Mouse (Mus musculus): ENCODE measurements around the gene Pskh1. TPM values are rescaled to one million over a fixed set of nuclear protein-coding genes. Genes with fewer than 3 reads are reported as not detected.

Gene Pskh1
- total and polyA plus RNA-seq, 2 experiments from 2014 or later, result 8.7 to 23.9 TPM

GRCm38 (mm10) chr8:105859314-105859713, 40.9 kb upstream of the Pskh1 start:
- H3K4me3 ChIP-seq (ENCODE audit: low read depth, low read length), result no peak overlapping the region
- H3K4me1 ChIP-seq (ENCODE audit: insufficient read depth, low read length), result peaks cover 23% of the 10 kb centered on the region
- TF ChIP-seq CTCF (IDR thresholded peaks at IDR 0.05), result no peak
- H3K36me3 ChIP-seq (ENCODE audit: insufficient read depth, low read length), result no peaks in the 10 kb centered on the region
- no peaks in the 10 kb centered on the region for H3K9me3 ChIP-seq (ENCODE audit: low read length)
- H3K9ac ChIP-seq (replicated peaks; ENCODE audit: low read length, poor library complexity, severe bottlenecking), result no peak overlapping the region
- WGBS, result 71% methylated on average over 5 of the region's 5 CpGs
- H3K27me3 ChIP-seq (ENCODE audit: insufficient read depth, low read length), result no peaks in the 10 kb centered on the region
- no peak overlapping the region for H3K4me2 ChIP-seq (ENCODE audit: low read depth, low read length, poor library complexity, severe bottlenecking)
- ATAC-seq (ENCODE audit: low FRiP score) (no peak), DNase-seq (ENCODE audit: low spot score) (no peak)
- no peak overlapping the region for H3K27ac ChIP-seq (ENCODE audit: low read depth, low read length)

GRCm38 (mm10) chr8:105860143-105860981, 39.9 kb upstream of the Pskh1 start, which contains the start of gene Nutf2:
Nutf2 (plus strand) TSS chr8:105860580.
- whole genome bisulfite sequencing, result under 1% methylated on average over 44 of the region's 59 CpGs
- peak; percentile 5; the same call in 1 of the 2 replicates for TF ChIP-seq CTCF (IDR thresholded peaks at IDR 0.05)
- Histone ChIP-seq H3K27me3 (ENCODE audit: insufficient read depth, low read length) (no peaks in the 10 kb centered on the region), H3K4me1 (ENCODE audit: insufficient read depth, low read length) (peaks cover 23% of the 10 kb centered on the region), H3K27ac (ENCODE audit: low read depth, low read length) (peak within 1 kb of the TSS; percentile 86), H3K4me3 (ENCODE audit: low read depth, low read length) (peak within 1 kb of the TSS; percentile 59), H3K4me2 (ENCODE audit: low read depth, low read length, poor library complexity, severe bottlenecking) (peak within 1 kb of the TSS; percentile 91), H3K9ac (replicated peaks; ENCODE audit: low read length, poor library complexity, severe bottlenecking) (peak within 1 kb of the TSS; percentile 93), H3K36me3 (ENCODE audit: insufficient read depth, low read length) (no peaks in the 10 kb centered on the region), H3K9me3 (ENCODE audit: low read length) (no peaks in the 10 kb centered on the region)
- peak; percentile 96 for ATAC-seq (ENCODE audit: low FRiP score)
- DNase-seq (ENCODE audit: low spot score), result peak; percentile 99

GRCm38 (mm10) chr8:105861951-105862350, 38.3 kb upstream of the Pskh1 start:
- ATAC-seq (ENCODE audit: low FRiP score) (no peak), DNase-seq (ENCODE audit: low spot score) (peak; percentile 33)
- 5% methylated on average over 1 of the region's 1 CpGs for WGBS
- Histone ChIP-seq H3K9ac (replicated peaks; ENCODE audit: low read length, poor library complexity, severe bottlenecking) (peak overlapping the region; percentile 93; the same call in 1 of the 2 replicates), H3K4me3 (ENCODE audit: low read depth, low read length) (peak overlapping the region; percentile 59; the same call in 1 of the 2 replicates), H3K36me3 (ENCODE audit: insufficient read depth, low read length) (peaks cover 4% of the 10 kb centered on the region; the same call in 1 of the 2 replicates), H3K4me2 (ENCODE audit: low read depth, low read length, poor library complexity, severe bottlenecking) (peak overlapping the region; percentile 91), H3K4me1 (ENCODE audit: insufficient read depth, low read length) (peaks cover 17% of the 10 kb centered on the region), H3K9me3 (ENCODE audit: low read length) (no peaks in the 10 kb centered on the region), H3K27me3 (ENCODE audit: insufficient read depth, low read length) (no peaks in the 10 kb centered on the region), H3K27ac (ENCODE audit: low read depth, low read length) (no peak overlapping the region)
- TF ChIP-seq CTCF (IDR thresholded peaks at IDR 0.05), result peak; percentile 48

GRCm38 (mm10) chr8:105866364-105867029, 33.7 kb upstream of the Pskh1 start:
- no peak for DNase-seq (ENCODE audit: low spot score)
- H3K4me2 ChIP-seq (ENCODE audit: low read depth, low read length, poor library complexity, severe bottlenecking), result no peak overlapping the region

GRCm38 (mm10) chr8:105874301-105874700, 25.9 kb upstream of the Pskh1 start:
- Histone ChIP-seq H3K27ac (ENCODE audit: low read depth, low read length) (no peak overlapping the region), H3K4me1 (ENCODE audit: insufficient read depth, low read length) (no peaks in the 10 kb centered on the region), H3K36me3 (ENCODE audit: insufficient read depth, low read length) (peaks cover 40% of the 10 kb centered on the region), H3K9me3 (ENCODE audit: low read length) (no peaks in the 10 kb centered on the region), H3K4me2 (ENCODE audit: low read depth, low read length, poor library complexity, severe bottlenecking) (no peak overlapping the region), H3K4me3 (ENCODE audit: low read depth, low read length) (no peak overlapping the region), H3K9ac (replicated peaks; ENCODE audit: low read length, poor library complexity, severe bottlenecking) (no peak overlapping the region), H3K27me3 (ENCODE audit: insufficient read depth, low read length) (no peaks in the 10 kb centered on the region)
- WGBS, result 90% methylated on average over 6 of the region's 6 CpGs
- DNase-seq (ENCODE audit: low spot score), result no peak
- ATAC-seq (ENCODE audit: low FRiP score), result no peak
- TF ChIP-seq CTCF (IDR thresholded peaks at IDR 0.05), result no peak

More at GRCm38 (mm10) chr8:105866364-105867029, 33.7 kb upstream of the Pskh1 start:
- no peaks in the 10 kb centered on the region for H3K9me3 ChIP-seq (ENCODE audit: low read length)
- peak; percentile 63 for TF ChIP-seq CTCF (IDR thresholded peaks at IDR 0.05)
- H3K27me3 ChIP-seq (ENCODE audit: insufficient read depth, low read length), result no peaks in the 10 kb centered on the region
- H3K27ac ChIP-seq (ENCODE audit: low read depth, low read length), result no peak overlapping the region
- H3K4me1 ChIP-seq (ENCODE audit: insufficient read depth, low read length), result peaks cover 11% of the 10 kb centered on the region
- no peak overlapping the region for H3K4me3 ChIP-seq (ENCODE audit: low read depth, low read length)
- H3K9ac ChIP-seq (replicated peaks; ENCODE audit: low read length, poor library complexity, severe bottlenecking), result no peak overlapping the region
- no peak for ATAC-seq (ENCODE audit: low FRiP score)
- WGBS, result 81% methylated on average over 6 of the region's 6 CpGs
- peaks cover 12% of the 10 kb centered on the region; the same call in 1 of the 2 replicates for H3K36me3 ChIP-seq (ENCODE audit: insufficient read depth, low read length)
